Mouse (Mus musculus): ENCODE data around the gene Apoc1. TPM values are rescaled to one million over a fixed set of nuclear protein-coding genes. Genes with fewer than 3 reads are reported as not detected.

The Apoc1 gene
- polyA plus RNA-seq, 1 experiment from 2014 or later = 4.8 TPM

Other genes with a start within 250 kb of the Apoc1 start
- gene Mark4, start 233.8 kb downstream of the Apoc1 start, polyA plus RNA-seq (2016; fragmentation: Nextera tagmentation; extraction: Ambion mirVana) = 7.6 and 8.0 TPM in 2 replicates
- 1.2 and 1.7 TPM in 2 replicates for gene Exoc3l2, start 229.3 kb downstream of the Apoc1 start, polyA plus RNA-seq (2016; fragmentation: Nextera tagmentation; extraction: Ambion mirVana)
- 2.3 and 2.4 TPM in 2 replicates for gene Bloc1s3, start 184.3 kb downstream of the Apoc1 start, polyA plus RNA-seq (2016; fragmentation: Nextera tagmentation; extraction: Ambion mirVana)
- 74.0 and 90.5 TPM in 2 replicates for gene Trappc6a, start 184.3 kb downstream of the Apoc1 start, polyA plus RNA-seq (2016; fragmentation: Nextera tagmentation; extraction: Ambion mirVana)
- 0.10 and 0.11 TPM in 2 replicates for gene Nkpd1, start 174.8 kb downstream of the Apoc1 start, polyA plus RNA-seq (2016; fragmentation: Nextera tagmentation; extraction: Ambion mirVana)
- gene Ppp1r37, start 129.6 kb downstream of the Apoc1 start, polyA plus RNA-seq (2016; fragmentation: Nextera tagmentation; extraction: Ambion mirVana) = 25.9 and 27.2 TPM in 2 replicates
- gene Zfp296, start 115.4 kb downstream of the Apoc1 start, polyA plus RNA-seq (2016; fragmentation: Nextera tagmentation; extraction: Ambion mirVana) = 0.71 and 0.93 TPM in 2 replicates
- gene Gemin7, start 115.1 kb downstream of the Apoc1 start, polyA plus RNA-seq (2016; fragmentation: Nextera tagmentation; extraction: Ambion mirVana) = 196 and 201 TPM in 2 replicates
- gene Clasrp, start 88.2 kb downstream of the Apoc1 start, polyA plus RNA-seq (2016; fragmentation: Nextera tagmentation; extraction: Ambion mirVana) = 59.0 and 63.4 TPM in 2 replicates
- 3.8 and 4.2 TPM in 2 replicates for gene Relb, start 63.2 kb downstream of the Apoc1 start, polyA plus RNA-seq (2016; fragmentation: Nextera tagmentation; extraction: Ambion mirVana)
- gene Clptm1, start 27.6 kb downstream of the Apoc1 start, polyA plus RNA-seq (2016; fragmentation: Nextera tagmentation; extraction: Ambion mirVana) = 84.5 and 86.3 TPM in 2 replicates
- gene Apoc2, start 14.7 kb downstream of the Apoc1 start, polyA plus RNA-seq (2016; fragmentation: Nextera tagmentation; extraction: Ambion mirVana) = 0.28 TPM in 1 of 2 replicates, not detected in the other
- not detected in 2 replicates for gene Gm44805, start 11.2 kb downstream of the Apoc1 start, polyA plus RNA-seq (2016; fragmentation: Nextera tagmentation; extraction: Ambion mirVana)
- 0.06 TPM in 1 of 2 replicates, not detected in the other for gene Apoc4, start 11.2 kb downstream of the Apoc1 start, polyA plus RNA-seq (2016; fragmentation: Nextera tagmentation; extraction: Ambion mirVana)
- 63.0 and 83.6 TPM in 2 replicates for gene Apoe, start 6.5 kb upstream of the Apoc1 start, polyA plus RNA-seq (2016; fragmentation: Nextera tagmentation; extraction: Ambion mirVana)
- gene Tomm40, start 22.8 kb upstream of the Apoc1 start, polyA plus RNA-seq (2016; fragmentation: Nextera tagmentation; extraction: Ambion mirVana) = 244 and 285 TPM in 2 replicates
- 78.1 and 87.9 TPM in 2 replicates for gene Nectin2, start 57.8 kb upstream of the Apoc1 start, polyA plus RNA-seq (2016; fragmentation: Nextera tagmentation; extraction: Ambion mirVana)
- 53.8 and 58.6 TPM in 2 replicates for gene Bcam, start 78.4 kb upstream of the Apoc1 start, polyA plus RNA-seq (2016; fragmentation: Nextera tagmentation; extraction: Ambion mirVana)
- gene Cblc, start 104.1 kb upstream of the Apoc1 start, polyA plus RNA-seq (2016; fragmentation: Nextera tagmentation; extraction: Ambion mirVana) = 1.4 and 1.6 TPM in 2 replicates
- 0.82 and 1.2 TPM in 2 replicates for gene Bcl3, start 130.1 kb upstream of the Apoc1 start, polyA plus RNA-seq (2016; fragmentation: Nextera tagmentation; extraction: Ambion mirVana)
- gene Gm19345, start 159.3 kb upstream of the Apoc1 start, polyA plus RNA-seq (2016; fragmentation: Nextera tagmentation; extraction: Ambion mirVana) = not detected in 2 replicates
- not detected in 2 replicates for gene Ceacam16, start 168.6 kb upstream of the Apoc1 start, polyA plus RNA-seq (2016; fragmentation: Nextera tagmentation; extraction: Ambion mirVana)
- not detected in 2 replicates for gene Ceacam19, start 195.3 kb upstream of the Apoc1 start, polyA plus RNA-seq (2016; fragmentation: Nextera tagmentation; extraction: Ambion mirVana)
- gene Pvr, start 228.5 kb upstream of the Apoc1 start, polyA plus RNA-seq (2016; fragmentation: Nextera tagmentation; extraction: Ambion mirVana) = 6.2 TPM in 2 replicates

Measured in limb, embryonic 10.5 days (tissue).